Mouse (Mus musculus): ENCODE results near the gene Tnn.

The Tnn gene

DNA sequence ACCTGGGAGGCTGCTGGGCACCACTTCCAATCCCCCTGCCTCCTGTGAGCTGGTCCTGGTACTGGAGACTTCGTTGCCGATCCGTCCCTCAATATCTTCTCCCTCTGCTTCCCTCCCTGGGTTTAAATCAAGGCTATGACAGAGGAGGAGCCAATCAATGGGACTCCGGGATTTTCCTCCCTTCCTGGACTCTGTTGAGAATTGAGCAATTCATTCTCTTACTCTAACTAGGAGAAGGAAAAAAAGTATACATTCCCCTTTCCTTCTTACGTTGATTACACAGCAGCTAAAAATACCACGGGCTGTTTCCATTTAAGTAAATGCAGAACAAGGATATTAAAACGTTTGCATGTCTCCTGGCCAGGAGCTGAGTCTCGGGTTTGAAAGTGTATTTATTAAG is at the start of gene Tnn:
Tnn (minus strand) TSS at position 101 of the 400 bp plus-strand sequence.
- DNase-seq (ENCODE audit: low read depth, low spot score): no peak

DNA sequence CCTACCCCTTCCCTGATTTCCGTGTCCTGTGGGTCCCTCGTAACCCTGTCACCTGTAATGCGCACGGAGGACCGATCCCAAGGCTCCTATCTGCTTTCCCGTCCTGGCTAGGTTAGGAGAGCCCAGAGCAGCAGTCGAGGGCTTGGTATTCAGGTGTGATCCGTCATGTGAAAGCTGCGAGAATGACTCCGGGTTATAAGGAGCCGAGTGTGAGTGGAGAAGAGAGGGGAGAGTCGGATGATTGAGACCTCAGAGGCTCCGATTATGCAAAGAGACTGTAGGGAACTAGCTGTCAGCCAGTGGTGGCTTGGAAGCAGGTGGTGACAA is 41.9 kb upstream of the Tnn start:
- no peak for DNase-seq (ENCODE audit: low read depth, low spot score)

DNA sequence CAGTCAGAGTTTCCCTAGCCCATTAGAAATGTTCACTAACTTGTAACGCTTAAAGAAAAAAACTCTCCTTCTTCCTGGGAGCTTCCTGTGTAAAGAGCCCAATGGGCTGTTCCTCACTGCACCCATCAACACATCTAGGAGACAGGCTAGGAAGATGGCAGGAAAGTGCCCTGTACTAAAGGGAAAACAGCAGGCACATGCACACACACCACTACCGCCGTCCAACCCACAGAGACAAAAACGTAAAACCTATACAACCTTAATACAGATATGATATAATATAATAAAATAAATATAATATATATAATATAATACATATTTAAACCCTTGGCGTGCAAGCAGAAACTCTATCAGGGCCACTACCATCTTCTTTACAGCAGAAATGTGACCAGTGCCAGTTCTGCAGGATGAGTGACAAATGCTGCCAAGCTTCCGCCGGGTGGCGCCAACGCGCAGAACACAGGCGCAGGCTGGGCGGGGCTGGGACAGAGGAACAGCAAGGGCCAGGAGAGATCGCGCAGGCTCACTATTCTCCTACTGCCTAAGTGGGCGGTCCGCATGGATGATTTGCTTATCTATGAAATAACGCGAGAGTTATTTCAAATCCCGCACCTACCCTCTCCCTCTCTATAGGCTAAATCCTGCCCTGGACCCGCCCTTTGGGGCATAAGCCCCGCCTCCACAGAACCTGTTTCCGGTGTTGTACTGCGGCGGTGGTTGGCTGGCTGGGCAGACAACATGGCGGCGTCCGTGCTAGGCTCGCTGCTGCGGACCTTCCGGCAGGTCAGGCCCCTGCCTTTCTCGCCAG is 41.4 kb upstream of the Tnn start, which contains the start of gene Mrps14:
Mrps14 (plus strand) TSS at position 687 of the 808 bp plus-strand sequence.
- peak; percentile 100 for DNase-seq (ENCODE audit: low read depth, low spot score)

DNA sequence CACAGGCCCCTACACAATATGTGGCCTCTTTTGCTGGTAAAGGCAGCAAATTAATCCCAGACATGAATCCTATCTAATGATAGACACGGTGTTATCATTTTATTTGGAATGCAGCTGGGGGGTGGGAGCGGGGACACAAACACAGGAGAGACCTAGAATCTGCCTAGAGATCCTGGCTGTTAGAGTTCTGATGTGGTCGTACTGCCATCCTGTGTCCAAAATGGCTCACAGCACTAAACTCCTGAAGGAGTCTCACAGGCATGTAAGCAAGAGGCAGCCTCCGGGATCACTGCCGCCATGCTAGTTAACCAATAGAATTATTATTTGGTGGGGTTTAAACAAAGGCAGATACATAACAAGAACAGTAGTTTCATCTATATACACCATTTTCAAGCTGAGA is 31.1 kb upstream of the Tnn start:
- peak; percentile 89 for DNase-seq (ENCODE audit: low read depth, low spot score)

- DNase-seq (ENCODE audit: low read depth, low spot score): no peak
Measured at GRCm38 (mm10) chr1:160181216-160181615, 27.8 kb upstream of the Tnn start.

DNA sequence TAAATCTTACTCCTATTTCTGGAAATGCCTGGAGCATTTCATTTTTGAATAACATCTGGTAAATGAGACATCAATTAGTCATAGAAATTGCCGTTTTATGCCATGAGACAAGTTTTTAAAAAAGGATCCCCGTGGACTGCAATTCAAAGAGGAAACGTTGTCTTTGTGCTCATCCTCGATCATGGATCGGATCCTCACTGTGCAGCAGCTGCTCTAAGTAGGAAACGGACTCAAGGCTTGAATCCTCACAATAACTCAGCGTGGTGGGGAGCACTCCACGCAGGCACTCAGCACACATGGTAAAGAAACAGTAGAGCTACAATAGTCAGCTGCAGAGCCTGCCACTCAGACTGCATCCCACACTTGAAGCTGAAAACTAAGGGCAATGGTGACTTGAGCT is 23.5 kb upstream of the Tnn start:
- DNase-seq (ENCODE audit: low read depth, low spot score): peak; percentile 52

GRCm38 (mm10) chr1:160166600-160166999 is 13.2 kb upstream of the Tnn start:
- no peak for DNase-seq (ENCODE audit: low read depth, low spot score)

- DNase-seq (ENCODE audit: low read depth, low spot score): no peak
Measured at GRCm38 (mm10) chr1:160158190-160158589, 4.8 kb upstream of the Tnn start.

- no peak for DNase-seq (ENCODE audit: low read depth, low spot score)
Measured at GRCm38 (mm10) chr1:160150726-160151125, 2.7 kb downstream of the Tnn start.

DNA sequence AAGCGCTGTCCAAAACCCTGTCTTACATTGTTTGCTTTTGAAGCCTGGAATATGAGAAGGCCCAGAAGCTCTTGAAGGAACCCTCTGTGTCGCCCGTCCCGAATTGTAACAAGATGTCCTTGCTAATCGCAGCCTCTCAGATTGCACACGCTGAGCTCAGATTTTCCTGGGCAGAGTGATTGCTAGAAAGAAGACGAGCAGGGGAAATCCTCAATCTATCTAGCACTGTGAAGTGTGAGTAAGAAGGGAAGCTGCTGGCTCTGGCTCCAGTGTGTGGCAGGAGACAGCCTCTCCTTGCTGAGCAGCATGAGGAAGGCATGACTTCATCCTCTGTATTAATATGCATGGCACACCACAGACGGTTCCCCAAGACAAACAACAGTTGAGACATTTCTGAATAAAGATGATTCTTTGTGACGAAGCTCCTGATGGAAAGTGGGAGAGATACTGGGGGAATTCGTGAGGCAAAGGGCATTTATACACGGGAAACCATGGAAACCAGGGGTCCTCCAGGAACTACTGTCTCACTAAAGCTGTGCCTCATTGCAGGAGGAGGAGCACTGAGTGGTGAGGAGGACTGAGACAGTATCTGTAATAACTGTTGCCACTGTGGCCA is 4.0 kb downstream of the Tnn start:
- DNase-seq (ENCODE audit: low read depth, low spot score): peak; percentile 74

DNA sequence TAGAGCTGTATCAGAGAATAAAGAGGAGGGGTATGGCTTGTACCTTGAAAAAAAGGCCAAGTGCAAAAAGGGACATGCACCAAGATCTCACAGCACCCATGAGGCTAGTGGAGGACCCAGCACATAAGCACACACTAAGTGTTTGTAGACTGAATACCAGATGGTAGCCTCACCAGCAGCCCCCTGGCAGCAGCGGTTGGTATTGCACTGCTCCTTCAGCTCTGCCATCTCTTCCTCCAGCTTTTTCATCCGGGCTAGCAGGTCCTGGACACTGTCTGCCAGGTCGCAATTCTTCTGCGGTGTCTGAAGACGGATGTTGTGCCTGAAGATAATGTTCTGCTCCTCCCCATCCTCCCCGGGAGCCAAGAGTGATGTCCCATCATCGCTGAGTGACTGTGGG is 6.1 kb downstream of the Tnn start:
- DNase-seq (ENCODE audit: low read depth, low spot score): no peak

- DNase-seq (ENCODE audit: low read depth, low spot score): no peak
Measured at GRCm38 (mm10) chr1:160145606-160146005, 7.8 kb downstream of the Tnn start.

DNA sequence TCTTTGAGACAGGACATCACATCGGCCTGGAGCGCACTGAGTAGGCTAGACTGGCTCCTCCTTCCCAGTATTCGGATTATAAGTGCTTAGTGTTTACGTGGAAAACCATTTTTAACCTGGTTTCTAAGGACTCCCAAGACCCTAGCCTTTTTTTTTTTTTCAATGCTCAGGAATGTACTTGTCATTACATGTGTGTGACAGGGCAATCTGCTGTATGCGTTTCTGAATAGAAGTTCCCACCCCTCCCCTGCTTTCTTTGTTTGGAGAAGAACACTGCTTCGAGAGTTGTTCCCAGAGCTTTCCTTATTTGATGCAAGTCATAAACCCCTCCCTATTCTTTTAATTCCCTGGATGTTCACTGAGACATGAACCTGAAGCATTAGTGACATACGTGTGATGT is 9.0 kb downstream of the Tnn start:
- no peak for DNase-seq (ENCODE audit: low read depth, low spot score)

GRCm38 (mm10) chr1:160136362-160136890 is 17.0 kb downstream of the Tnn start:
- DNase-seq (ENCODE audit: low read depth, low spot score): no peak

- peak; percentile 29 for DNase-seq (ENCODE audit: low read depth, low spot score)
Measured at GRCm38 (mm10) chr1:160133464-160134079, 19.8 kb downstream of the Tnn start.

DNA sequence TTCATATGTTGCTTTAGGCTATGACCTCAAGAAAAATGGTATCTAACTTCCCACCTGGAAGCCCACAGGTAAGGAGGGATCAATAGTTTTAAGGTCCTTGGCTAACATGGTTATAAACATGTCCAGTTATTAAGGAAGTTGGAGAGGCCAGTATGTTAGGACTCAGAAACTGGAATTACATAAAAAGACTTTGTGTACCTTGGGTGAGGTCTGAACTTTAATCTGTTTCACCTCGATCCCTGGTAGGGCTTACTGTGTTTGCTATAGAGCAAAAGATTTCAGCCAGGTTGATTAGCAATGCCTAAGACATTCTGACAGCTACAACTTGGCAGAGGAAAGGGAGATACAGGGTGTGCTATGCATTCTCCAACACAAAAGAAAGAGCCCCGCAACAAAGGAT is 29.4 kb downstream of the Tnn start:
- no peak for DNase-seq (ENCODE audit: low read depth, low spot score)

- peak; percentile 25 for DNase-seq (ENCODE audit: low read depth, low spot score)
Measured at GRCm38 (mm10) chr1:160108604-160109003, 44.8 kb downstream of the Tnn start.

DNA sequence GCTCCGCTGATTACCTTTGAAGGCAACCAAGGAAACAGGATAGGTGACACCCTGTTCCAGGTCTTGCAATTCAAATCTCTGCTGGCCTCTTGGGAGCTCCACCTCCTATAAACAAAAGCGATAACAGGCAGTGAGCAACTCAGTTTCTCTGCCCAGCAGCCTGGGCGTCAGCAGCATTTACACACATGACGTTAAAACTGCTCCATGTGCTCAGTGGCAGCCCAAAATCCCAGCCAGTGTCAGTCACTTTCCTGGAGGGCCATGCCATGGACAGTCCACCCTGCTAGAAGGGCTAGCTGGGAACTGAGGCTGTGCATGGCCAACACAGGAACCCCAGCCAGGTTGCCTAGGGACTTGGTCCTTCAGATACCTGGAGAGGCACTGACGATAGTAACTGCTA is 48.0 kb downstream of the Tnn start:
- no peak for DNase-seq (ENCODE audit: low read depth, low spot score)

- DNase-seq (ENCODE audit: low read depth, low spot score): peak; percentile 82
Measured at GRCm38 (mm10) chr1:160100996-160101395, 52.4 kb downstream of the Tnn start.

DNA sequence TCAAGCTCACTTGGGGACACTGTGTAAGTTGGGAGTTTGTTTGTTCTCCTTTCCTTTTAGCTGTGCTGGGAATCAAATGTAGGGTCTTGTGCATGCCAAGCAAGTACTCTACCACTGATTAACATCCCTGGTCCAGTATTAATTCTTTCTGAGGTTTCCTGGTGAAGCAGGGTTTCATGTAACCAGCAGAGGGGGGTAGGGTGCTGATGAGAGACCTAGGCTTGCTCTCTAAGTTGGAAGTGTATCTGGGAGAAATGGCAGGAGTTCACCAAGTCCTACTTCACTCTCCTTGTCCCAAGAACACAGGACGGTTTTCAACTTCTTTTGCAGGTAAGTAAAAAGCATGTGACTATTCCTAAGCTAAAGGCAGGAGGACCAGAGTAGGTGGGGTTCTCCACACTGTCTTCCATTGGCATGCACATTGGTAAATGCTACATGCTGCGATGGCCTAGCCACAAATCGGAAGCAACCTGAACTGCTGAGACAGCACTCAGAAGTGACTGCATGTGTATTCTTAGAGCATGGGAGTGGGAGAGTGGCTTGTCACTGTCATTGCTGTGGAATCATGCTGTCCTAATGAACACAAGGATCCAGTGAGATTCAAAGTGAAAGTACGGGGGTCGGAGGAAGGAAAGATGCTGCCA is 53.6 kb downstream of the Tnn start:
- peak; percentile 51 for DNase-seq (ENCODE audit: low read depth, low spot score)

DNA sequence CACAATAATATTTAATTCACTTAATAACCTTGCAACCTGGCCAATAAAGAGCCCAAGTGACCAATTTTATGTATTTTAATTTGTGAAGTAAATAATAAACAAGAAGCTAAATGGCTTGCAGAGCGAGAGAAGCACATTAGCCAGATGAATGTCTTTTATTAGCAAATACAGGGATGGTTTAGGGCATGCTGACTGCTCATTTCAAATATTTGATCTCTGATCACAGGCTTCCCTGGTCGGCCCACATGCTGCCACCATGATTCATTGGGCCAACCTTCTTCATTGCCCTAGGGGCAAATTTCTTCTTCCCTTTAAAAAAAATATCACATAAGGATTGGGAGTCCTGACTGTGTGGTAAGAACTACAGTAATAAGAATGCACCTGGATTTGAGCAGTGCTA is 66.7 kb downstream of the Tnn start:
- no peak for DNase-seq (ENCODE audit: low read depth, low spot score)

DNA sequence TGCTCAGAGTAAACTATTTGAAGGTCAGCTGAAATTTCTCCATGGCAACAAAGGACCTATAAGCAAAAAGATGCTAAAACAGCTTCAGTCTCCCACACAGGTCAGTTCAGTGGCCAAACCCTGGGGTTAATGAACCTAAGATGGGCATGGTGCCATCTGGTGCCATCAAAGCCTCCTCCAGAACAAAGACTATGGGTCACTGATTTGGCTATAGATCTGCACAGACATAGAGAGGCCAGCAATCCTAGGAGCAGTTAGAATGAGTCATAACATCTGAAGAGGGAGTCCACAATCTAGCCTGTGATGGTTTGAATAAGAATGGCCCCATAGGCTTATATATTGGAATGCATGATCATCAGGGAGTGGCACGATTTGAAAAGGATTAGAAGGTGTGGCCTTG is 69.1 kb downstream of the Tnn start:
- no peak for DNase-seq (ENCODE audit: low read depth, low spot score)

All from brain, adult 2 months (tissue).